Mouse (Mus musculus): ENCODE measurements around the gene Rpl15. TPM values are rescaled to one million over a fixed set of nuclear protein-coding genes. Genes with fewer than 3 reads are reported as not detected.
"Not testable (repeated sequence)": the region's sequence is repeated elsewhere in the genome, so short reads cannot be mapped to it uniquely, and the experiment has no call there.

Gene Rpl15
- polyA plus RNA-seq, 1 experiment from 2014 or later, result 598 TPM

DNA sequence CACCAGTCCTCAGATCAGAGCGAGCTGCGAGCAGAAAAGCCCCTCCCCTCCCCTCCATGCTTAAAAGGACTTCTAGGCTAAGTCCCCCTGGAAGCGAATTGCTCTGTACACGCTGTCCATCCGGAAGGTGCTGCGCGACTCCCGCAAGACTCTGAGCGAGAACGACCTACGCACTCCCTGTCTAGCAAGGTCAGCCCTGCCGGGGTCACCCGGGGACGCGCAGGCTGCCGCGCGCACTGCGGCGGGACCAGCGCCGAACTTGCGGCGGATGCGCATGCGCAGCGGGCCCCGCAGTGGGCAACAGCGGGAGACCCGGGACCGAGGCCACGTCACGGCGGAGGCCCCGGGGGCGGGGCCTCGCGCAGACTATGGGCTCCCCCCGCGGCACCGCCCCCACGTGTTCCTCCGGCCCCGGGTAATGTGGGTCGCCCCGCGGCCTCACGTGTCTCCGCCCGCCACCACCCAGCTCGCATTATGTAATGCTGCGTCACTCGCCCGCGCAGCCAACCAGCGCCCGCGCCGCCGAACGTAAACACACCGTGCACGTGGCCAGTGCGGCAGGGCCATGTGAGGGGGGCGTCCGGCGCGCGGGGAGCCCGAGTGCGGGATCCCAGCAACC is 33.0 kb downstream of the Rpl15 start:
- ATAC-seq (replicated peaks; ENCODE audit: low FRiP score) (peak; percentile 89), DNase-seq (ENCODE audit: low spot score) (peak; percentile 97)
- H3K9ac ChIP-seq (ENCODE audit: low read depth, low read length), result peak overlapping the region; percentile 70
- H3K4me1 ChIP-seq (replicated peaks; ENCODE audit: control insufficient read depth, insufficient read depth, low read length), result no peaks in the 10 kb centered on the region; the same call in 1 of the 2 replicates
- H3K9me3 ChIP-seq (ENCODE audit: control insufficient read depth, low read length), result no peaks in the 10 kb centered on the region
- peak overlapping the region; percentile 73 for H3K27ac ChIP-seq (ENCODE audit: low read depth, low read length)
- H3K36me3 ChIP-seq (ENCODE audit: control insufficient read depth, insufficient read depth, low read length), result no peaks in the 10 kb centered on the region
- H3K4me2 ChIP-seq, result peak overlapping the region; percentile 95
- H3K27me3 ChIP-seq (replicated peaks; ENCODE audit: control insufficient read depth, insufficient read depth, low read length), result no peaks in the 10 kb centered on the region
- WGBS, result under 1% methylated on average over 70 of the region's 71 CpGs
- H3K4me3 ChIP-seq (ENCODE audit: low read depth, low read length), result peak overlapping the region; percentile 77

DNA sequence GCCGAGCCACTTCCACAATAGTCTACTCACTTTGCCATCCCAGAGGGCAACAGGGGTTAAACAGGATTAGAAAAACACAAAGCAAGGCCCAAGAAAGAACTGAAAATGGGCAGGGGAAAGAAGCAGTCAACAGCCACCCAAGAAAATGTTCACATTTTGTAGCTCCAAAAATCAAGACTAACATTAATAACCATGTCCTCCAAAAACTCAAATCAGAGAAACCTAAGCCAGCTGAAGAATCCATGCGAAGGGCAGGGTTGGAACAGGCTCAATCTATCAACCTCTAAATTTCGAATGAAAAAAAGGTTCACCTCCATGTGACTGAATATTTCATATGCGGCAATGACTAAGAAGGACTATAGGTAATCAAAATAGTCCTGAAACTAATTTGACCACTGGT is 33.8 kb downstream of the Rpl15 start:
- no peak for DNase-seq (ENCODE audit: low spot score)
- peak overlapping the region; percentile 77 for H3K4me3 ChIP-seq (ENCODE audit: low read depth, low read length)
- 66% methylated on average over 4 of the region's 4 CpGs for WGBS
- H3K4me2 ChIP-seq, result peak overlapping the region; percentile 95
- no peak overlapping the region for H3K9ac ChIP-seq (ENCODE audit: low read depth, low read length)
- no peaks in the 10 kb centered on the region for H3K9me3 ChIP-seq (ENCODE audit: control insufficient read depth, low read length)
- no peak overlapping the region; the same call in 1 of the 2 replicates for H3K27ac ChIP-seq (ENCODE audit: low read depth, low read length)
- H3K4me1 ChIP-seq (replicated peaks; ENCODE audit: control insufficient read depth, insufficient read depth, low read length), result no peaks in the 10 kb centered on the region; the same call in 1 of the 2 replicates
- H3K36me3 ChIP-seq (ENCODE audit: control insufficient read depth, insufficient read depth, low read length), result no peaks in the 10 kb centered on the region
- H3K27me3 ChIP-seq (replicated peaks; ENCODE audit: control insufficient read depth, insufficient read depth, low read length), result no peaks in the 10 kb centered on the region
- ATAC-seq (replicated peaks; ENCODE audit: low FRiP score), result no peak

DNA sequence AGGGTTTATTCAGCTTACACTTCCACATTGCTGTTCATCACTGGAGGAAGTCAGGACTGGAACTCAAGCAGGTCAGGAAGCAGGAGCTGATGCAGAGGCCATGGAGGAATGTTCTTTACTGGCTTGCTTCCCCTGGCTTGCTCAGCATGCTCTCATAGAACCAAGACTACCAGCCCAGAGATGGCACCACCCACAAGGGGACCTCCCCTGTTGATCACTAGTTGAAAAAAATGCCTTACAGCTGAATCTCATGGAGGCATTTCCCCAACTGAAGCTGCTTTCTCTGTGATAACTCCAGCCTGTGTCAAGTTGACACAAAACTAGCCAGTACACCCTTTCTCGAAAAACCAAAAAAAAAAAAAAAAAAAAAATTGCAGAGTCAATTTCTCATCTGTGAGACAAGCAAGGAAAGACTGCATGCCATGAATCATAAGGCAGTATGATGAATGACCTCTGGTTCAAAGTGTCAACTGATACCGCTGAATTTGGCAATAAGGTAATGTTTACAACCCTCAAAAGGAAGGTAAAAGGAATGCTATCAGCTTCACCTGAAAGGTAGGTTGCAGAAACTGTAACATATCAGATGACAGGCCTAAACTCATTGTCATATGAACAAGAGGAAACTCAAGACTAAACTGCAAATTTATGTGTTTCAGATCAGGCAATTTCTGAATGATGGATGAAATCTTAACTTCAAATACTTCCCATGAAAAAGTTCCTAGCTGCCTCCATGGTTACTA is 34.5 kb downstream of the Rpl15 start:
- H3K27me3 ChIP-seq (replicated peaks; ENCODE audit: control insufficient read depth, insufficient read depth, low read length); H3K9ac ChIP-seq (ENCODE audit: low read depth, low read length); H3K27ac ChIP-seq (ENCODE audit: low read depth, low read length); DNase-seq (ENCODE audit: low spot score); ATAC-seq (replicated peaks; ENCODE audit: low FRiP score); H3K4me3 ChIP-seq (ENCODE audit: low read depth, low read length); H3K4me1 ChIP-seq (replicated peaks; ENCODE audit: control insufficient read depth, insufficient read depth, low read length); H3K9me3 ChIP-seq (ENCODE audit: control insufficient read depth, low read length); H3K4me2 ChIP-seq; H3K36me3 ChIP-seq (ENCODE audit: control insufficient read depth, insufficient read depth, low read length): not testable (repeated sequence)
- WGBS, result 76% methylated on average over 2 of the region's 2 CpGs

DNA sequence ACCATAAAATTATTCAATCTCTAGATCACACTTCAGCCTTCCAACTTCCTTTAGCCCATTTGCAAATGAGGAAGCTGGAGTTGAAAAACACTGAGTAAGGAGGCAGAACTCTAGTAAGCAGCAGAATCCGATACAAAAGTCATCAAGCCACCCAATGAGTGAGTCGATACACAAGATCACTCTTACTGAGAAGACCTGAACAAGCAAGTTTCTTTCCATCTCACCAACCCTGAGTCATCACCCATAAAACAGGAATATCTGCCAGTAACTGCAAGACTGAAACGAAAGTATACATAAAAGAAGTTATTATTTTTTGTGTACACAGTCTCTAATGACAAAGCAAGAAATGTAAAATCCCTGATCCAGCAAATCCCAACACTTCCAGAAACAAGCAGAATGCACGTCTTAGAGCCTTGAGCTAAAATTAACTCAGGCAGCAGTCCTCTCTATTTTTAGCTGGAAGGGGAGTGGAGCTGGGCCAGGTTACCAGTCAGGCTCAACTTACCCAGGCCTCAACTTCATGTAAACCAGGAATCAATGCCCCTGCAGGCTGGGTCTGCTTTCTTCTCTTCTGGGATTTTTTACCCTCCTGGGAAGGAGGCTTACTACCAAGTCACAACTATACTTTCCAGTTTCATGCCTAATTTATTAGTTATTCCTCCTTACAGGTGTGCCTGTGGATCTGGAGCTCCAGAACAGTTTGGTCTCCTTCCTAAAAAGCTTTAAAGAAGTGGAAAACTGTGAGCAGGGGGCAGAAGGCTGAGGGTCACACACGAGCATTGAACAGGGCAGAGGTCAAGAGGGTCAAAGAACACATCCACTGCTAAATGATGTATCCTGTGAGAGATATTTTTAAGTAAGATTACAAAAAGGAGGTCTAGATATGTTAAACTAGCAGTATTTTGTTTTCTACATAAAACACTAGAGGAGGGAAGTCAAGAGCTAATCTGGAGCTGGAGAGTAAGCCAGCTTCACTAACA is 36.9 kb downstream of the Rpl15 start:
- H3K27me3 ChIP-seq (replicated peaks; ENCODE audit: control insufficient read depth, insufficient read depth, low read length), result no peaks in the 10 kb centered on the region
- H3K27ac ChIP-seq (ENCODE audit: low read depth, low read length), result no peak overlapping the region
- no peak overlapping the region for H3K9ac ChIP-seq (ENCODE audit: low read depth, low read length)
- H3K4me3 ChIP-seq (ENCODE audit: low read depth, low read length), result no peak overlapping the region
- no peaks in the 10 kb centered on the region; the same call in 1 of the 2 replicates for H3K4me1 ChIP-seq (replicated peaks; ENCODE audit: control insufficient read depth, insufficient read depth, low read length)
- H3K36me3 ChIP-seq (ENCODE audit: control insufficient read depth, insufficient read depth, low read length), result no peaks in the 10 kb centered on the region
- WGBS, result 54% methylated on average over 5 of the region's 5 CpGs
- no peaks in the 10 kb centered on the region for H3K9me3 ChIP-seq (ENCODE audit: control insufficient read depth, low read length)
- H3K4me2 ChIP-seq, result no peak overlapping the region
- no peak for DNase-seq (ENCODE audit: low spot score)
- no peak for ATAC-seq (replicated peaks; ENCODE audit: low FRiP score)

DNA sequence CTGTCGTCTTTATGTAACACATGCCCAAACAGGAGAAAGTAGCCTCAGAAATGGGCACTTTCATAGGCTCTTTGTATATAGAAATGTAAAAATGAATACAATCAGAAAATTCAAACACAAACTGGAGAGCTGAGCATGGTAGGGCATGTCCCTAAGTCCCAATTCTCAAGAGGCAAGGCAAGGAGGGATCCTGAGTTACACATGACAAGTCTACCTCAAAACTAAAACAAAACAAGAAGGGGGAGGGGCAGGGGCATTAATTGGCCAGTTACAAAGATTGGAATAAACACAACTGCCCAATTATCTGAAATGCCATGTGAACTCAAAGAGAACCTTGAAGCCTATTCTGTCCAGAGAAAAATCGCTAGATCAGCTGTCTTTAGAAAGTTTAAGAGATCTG is 38.1 kb downstream of the Rpl15 start:
- no peaks in the 10 kb centered on the region for H3K27me3 ChIP-seq (replicated peaks; ENCODE audit: control insufficient read depth, insufficient read depth, low read length)
- no peaks in the 10 kb centered on the region for H3K9me3 ChIP-seq (ENCODE audit: control insufficient read depth, low read length)
- no peaks in the 10 kb centered on the region; the same call in 1 of the 2 replicates for H3K4me1 ChIP-seq (replicated peaks; ENCODE audit: control insufficient read depth, insufficient read depth, low read length)
- H3K9ac ChIP-seq (ENCODE audit: low read depth, low read length), result no peak overlapping the region
- H3K36me3 ChIP-seq (ENCODE audit: control insufficient read depth, insufficient read depth, low read length), result no peaks in the 10 kb centered on the region
- H3K4me3 ChIP-seq (ENCODE audit: low read depth, low read length), result no peak overlapping the region
- DNase-seq (ENCODE audit: low spot score) (no peak), ATAC-seq (replicated peaks; ENCODE audit: low FRiP score) (no peak)
- H3K4me2 ChIP-seq, result no peak overlapping the region
- no peak overlapping the region for H3K27ac ChIP-seq (ENCODE audit: low read depth, low read length)
- WGBS, result 87% methylated on average over 2 of the region's 2 CpGs

DNA sequence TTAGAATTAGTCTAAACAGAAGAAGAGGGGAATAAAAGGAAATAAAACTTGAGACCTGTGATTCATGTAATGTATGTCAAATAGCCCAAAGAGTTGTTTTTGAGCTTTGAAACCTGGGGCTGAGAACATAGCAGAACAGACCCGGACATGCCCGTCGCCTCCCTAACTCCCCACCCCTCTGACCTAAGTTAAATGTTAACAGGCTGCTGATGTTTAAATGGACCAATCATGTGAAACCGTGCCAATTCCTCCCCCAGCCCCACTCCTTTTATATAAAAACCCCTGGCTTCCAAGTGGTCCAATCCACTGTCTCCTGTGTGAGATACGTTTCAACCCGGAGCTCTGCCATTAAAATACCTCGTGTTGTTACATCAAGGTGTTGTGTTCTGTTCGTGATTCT is 39.3 kb downstream of the Rpl15 start:
- ATAC-seq (replicated peaks; ENCODE audit: low FRiP score); H3K27me3 ChIP-seq (replicated peaks; ENCODE audit: control insufficient read depth, insufficient read depth, low read length); H3K36me3 ChIP-seq (ENCODE audit: control insufficient read depth, insufficient read depth, low read length); H3K4me3 ChIP-seq (ENCODE audit: low read depth, low read length); H3K9ac ChIP-seq (ENCODE audit: low read depth, low read length); H3K27ac ChIP-seq (ENCODE audit: low read depth, low read length); H3K4me1 ChIP-seq (replicated peaks; ENCODE audit: control insufficient read depth, insufficient read depth, low read length); DNase-seq (ENCODE audit: low spot score); H3K9me3 ChIP-seq (ENCODE audit: control insufficient read depth, low read length); H3K4me2 ChIP-seq: not testable (repeated sequence)
- WGBS, result 90% methylated on average over 8 of the region's 8 CpGs

DNA sequence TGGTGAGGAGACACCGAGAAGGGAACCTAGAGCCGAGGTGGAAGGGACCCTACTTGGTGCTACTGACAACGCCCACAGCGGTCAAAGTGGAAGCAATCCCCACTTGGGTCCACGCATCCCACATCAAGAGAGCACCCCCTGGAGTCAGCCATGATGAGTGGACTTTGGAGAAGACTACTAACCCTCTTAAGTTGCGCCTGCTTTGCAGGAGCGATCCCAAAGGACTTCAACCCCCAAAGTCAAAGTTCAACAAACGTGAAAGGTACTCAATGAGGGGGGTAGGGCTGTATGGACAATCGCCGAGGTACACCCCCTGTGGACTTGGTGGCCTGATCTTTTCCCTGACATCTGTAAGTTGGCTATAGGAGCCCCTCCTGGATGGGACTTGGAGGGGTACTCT is 41.4 kb downstream of the Rpl15 start:
- H3K4me1 ChIP-seq (replicated peaks; ENCODE audit: control insufficient read depth, insufficient read depth, low read length); H3K9ac ChIP-seq (ENCODE audit: low read depth, low read length); H3K27ac ChIP-seq (ENCODE audit: low read depth, low read length); H3K36me3 ChIP-seq (ENCODE audit: control insufficient read depth, insufficient read depth, low read length); DNase-seq (ENCODE audit: low spot score); ATAC-seq (replicated peaks; ENCODE audit: low FRiP score); H3K4me3 ChIP-seq (ENCODE audit: low read depth, low read length); H3K4me2 ChIP-seq; H3K9me3 ChIP-seq (ENCODE audit: control insufficient read depth, low read length); H3K27me3 ChIP-seq (replicated peaks; ENCODE audit: control insufficient read depth, insufficient read depth, low read length): not testable (repeated sequence)
- WGBS, result 91% methylated on average over 10 of the region's 10 CpGs

DNA sequence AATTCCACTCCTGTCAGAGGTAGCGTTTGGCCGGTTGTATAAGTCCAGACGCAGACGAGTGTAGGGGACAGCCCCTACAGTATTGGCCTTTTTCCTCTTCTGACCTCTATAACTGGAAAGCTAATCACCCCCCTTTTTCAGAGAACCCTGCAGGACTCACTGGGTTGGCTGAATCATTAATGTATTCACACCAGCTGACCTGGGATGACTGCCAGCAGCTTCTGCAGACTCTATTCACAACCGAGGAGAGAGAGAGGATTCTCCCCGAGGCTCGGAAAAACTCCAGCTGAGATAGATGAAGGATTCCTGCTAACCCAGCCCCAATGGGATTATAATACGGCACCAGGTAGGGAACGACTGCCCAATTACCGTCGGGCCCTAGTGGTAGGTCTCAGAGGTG is 45.0 kb downstream of the Rpl15 start:
- not testable (repeated sequence) for H3K9me3 ChIP-seq (ENCODE audit: control insufficient read depth, low read length); H3K4me2 ChIP-seq; H3K4me1 ChIP-seq (replicated peaks; ENCODE audit: control insufficient read depth, insufficient read depth, low read length); DNase-seq (ENCODE audit: low spot score); H3K36me3 ChIP-seq (ENCODE audit: control insufficient read depth, insufficient read depth, low read length); H3K4me3 ChIP-seq (ENCODE audit: low read depth, low read length); H3K27ac ChIP-seq (ENCODE audit: low read depth, low read length); ATAC-seq (replicated peaks; ENCODE audit: low FRiP score); H3K9ac ChIP-seq (ENCODE audit: low read depth, low read length); H3K27me3 ChIP-seq (replicated peaks; ENCODE audit: control insufficient read depth, insufficient read depth, low read length)
- 86% methylated on average over 11 of the region's 11 CpGs for WGBS
